Mouse (Mus musculus) myocyte (in vitro differentiated cells): Measurements from ENCODE around the gene Tmem52b.

Experiments used
- CEBPB ChIP-seq: IDR thresholded peaks from 2 replicates; pipeline ENCODE4 v1.6.1; 2011; ENCODE audit warnings: mild to moderate bottlenecking, moderate library complexity; ENCODE audit not compliant: poor library complexity, insufficient read depth, severe bottlenecking
- MAX ChIP-seq: IDR thresholded peaks from one replicate; pipeline ENCODE4 v1.6.1; 2011; ENCODE audit warnings: low read depth, mild to moderate bottlenecking, control low read depth
- POLR2A ChIP-seq: IDR thresholded peaks from one replicate; pipeline ENCODE4 v1.6.1; 2011; ENCODE audit warnings: low read depth, mild to moderate bottlenecking, control low read depth, moderate library complexity; ENCODE audit not compliant: insufficient read length
- TCF3 ChIP-seq: IDR thresholded peaks from one replicate; pipeline ENCODE4 v1.6.1; 2011; ENCODE audit warnings: low read depth, control low read depth; ENCODE audit not compliant: insufficient read length
- USF1 ChIP-seq: IDR thresholded peaks from one replicate; pipeline ENCODE4 v1.6.1; 2011; ENCODE audit warnings: low read depth, mild to moderate bottlenecking, control low read depth, moderate library complexity

DNA sequence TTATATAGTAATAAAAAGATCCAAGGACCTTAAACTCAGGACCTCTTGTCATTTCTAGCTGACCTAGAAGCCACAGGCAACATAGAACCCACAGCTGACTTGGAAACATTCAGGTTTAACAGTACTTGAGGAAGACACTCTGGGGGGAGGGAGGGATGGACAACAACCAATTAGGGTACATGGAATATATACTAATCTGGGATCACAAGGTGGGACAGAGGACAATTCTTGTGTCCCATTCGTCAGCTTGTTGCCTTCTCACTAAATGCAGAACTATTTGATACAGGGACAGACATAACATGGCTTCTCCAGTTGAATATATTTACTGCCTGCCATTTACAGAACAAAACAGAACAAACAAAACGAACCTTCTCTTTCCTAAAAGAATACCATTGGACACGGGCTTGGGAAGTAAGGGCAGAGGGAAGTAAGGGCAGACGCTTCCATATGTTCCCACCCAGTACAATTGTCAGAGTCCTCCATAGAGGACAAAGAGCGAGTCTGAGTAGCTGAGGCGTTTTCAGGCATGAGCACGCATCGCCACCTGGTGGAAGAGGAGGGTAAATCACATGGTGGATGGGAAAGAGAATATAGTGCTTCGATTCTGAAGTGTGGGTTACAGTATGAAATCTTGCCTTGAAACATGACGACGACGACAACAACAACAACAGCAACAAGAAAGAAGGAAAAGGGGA lies 46.7 kb downstream of the Tmem52b start:
- TF ChIP-seq POLR2A (no peak), USF1 (peak; percentile 58), MAX (peak; percentile 34), TCF3 (no peak), CEBPB (no peak)
